Mouse (Mus musculus) neutrophil, adult 83 days (primary cell): ENCODE measurements around the gene Secisbp2. TPM values are rescaled to one million over a fixed set of nuclear protein-coding genes. Genes with fewer than 3 reads are reported as not detected.

Experiments used
- total RNA-seq, 2 experiments: library from RNA; stranded (reverse); gene quantifications; one replicate each; pipeline ENCODE4 v1.2.4; 2023

Gene Secisbp2
- total RNA-seq, result 10 to 100 TPM; 25.0 to 26.8 TPM

DNA sequence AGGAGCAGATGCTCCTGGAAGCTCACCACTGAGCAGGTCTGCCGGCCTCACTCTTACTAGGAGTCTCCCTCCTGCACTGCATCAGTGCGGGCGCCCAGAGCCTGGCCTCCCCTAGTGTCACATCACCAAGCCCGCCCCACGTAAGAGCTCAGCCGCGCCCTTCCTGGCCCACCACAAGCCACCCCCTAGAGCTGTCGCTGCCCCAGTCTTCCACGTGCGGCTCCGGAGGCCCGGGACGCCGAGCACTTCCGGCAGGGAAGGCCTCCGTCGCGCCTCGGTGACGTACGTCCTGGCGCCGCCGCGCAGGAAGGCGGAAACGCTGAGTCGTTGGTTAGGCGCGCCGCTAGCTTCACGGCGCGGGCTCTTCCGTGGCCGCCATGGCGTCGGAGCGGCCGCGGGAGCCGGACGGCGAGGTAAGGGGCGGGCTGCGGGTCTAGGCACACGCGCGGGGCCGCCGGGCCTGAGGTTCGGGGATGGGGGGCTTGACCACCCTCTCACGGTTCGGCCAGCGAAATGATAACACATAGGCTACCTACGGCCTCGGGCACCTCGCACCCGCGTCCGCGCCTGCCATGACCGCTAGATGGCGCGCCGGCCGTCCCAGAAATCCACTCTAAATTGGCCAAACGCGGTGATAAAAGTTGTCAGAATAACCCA lies at the start of gene Secisbp2:
Gene Secisbp2, plus strand, starts transcription at position 290 of the 657 bp plus-strand sequence.

GRCm38 (mm10) chr13:51644829-51645789 lies 6.4 kb upstream of the Secisbp2 start, which contains the start of gene Cks2:
Cks2 (plus strand) TSS chr13:51645232.

Other genes with a start within 250 kb of the Secisbp2 start
- 1 to 10 TPM; 2.3 to 2.7 TPM for gene S1pr3, start 243.1 kb upstream of the Secisbp2 start, total RNA-seq
- gene Shc3, start 82.3 kb upstream of the Secisbp2 start, total RNA-seq, result not detected
- gene Cks2, start 6.5 kb upstream of the Secisbp2 start, total RNA-seq, result 100 to 1,000 TPM; 101 TPM
- gene Sema4d, start 142.1 kb downstream of the Secisbp2 start, total RNA-seq, result 100 to 1,000 TPM; 129 to 134 TPM
- 10 to 100 TPM; 18.7 to 23.1 TPM for gene Gadd45g, start 195.0 kb downstream of the Secisbp2 start, total RNA-seq